Mouse (Mus musculus) heart, embryonic 13.5 days (tissue): Measurements from ENCODE around the gene 1700001O22Rik. TPM values are rescaled to one million over a fixed set of nuclear protein-coding genes. Genes with fewer than 3 reads are reported as not detected.
A peak's percentile ranks its signal among the peaks of the same experiment; 100 is the strongest.

Source experiments
- ATAC-seq: fragments of 200-750 bp; cut with Nextera tagmentation; 2 replicates; pipeline ENCODE4 v1.8.0; 2017; ENCODE audit warnings: moderate TSS enrichment; ENCODE audit not compliant: insufficient number of reproducible peaks, low FRiP score, low TSS enrichment; ENCODE audit errors: extremely low read depth
- H3K27ac ChIP-seq: fragments of 300-500 bp; sonication (generic); replicated peaks from 2 replicates; pipeline ENCODE4 v1.5.1; 2015; ENCODE audit warnings: moderate library complexity, mild to moderate bottlenecking, inconsistent platforms
- H3K27me3 ChIP-seq: fragments of 300-500 bp; sonication (generic); replicated peaks from 2 replicates; pipeline ENCODE4 v1.6.1; 2015; ENCODE audit warnings: mild to moderate bottlenecking, inconsistent platforms
- H3K36me3 ChIP-seq: fragments of 300-500 bp; sonication (generic); 2 replicates; pipeline ENCODE4 v1.6.1; 2015; ENCODE audit warnings: mild to moderate bottlenecking, inconsistent platforms
- H3K4me1 ChIP-seq: fragments of 300-500 bp; sonication (generic); 2 replicates; pipeline ENCODE4 v1.6.1; 2015; ENCODE audit warnings: inconsistent platforms
- H3K4me2 ChIP-seq: fragments of 300-500 bp; sonication (generic); 2 replicates; pipeline ENCODE4 v1.6.1; 2015; ENCODE audit warnings: inconsistent platforms, mild to moderate bottlenecking, moderate library complexity
- H3K4me3 ChIP-seq: fragments of 300-500 bp; sonication (generic); 2 replicates; pipeline ENCODE4 v1.5.1; 2015; ENCODE audit warnings: moderate library complexity, mild to moderate bottlenecking, inconsistent platforms
- H3K9ac ChIP-seq: fragments of 300-500 bp; sonication (generic); 2 replicates; pipeline ENCODE4 v1.6.1; 2015; ENCODE audit warnings: inconsistent platforms, mild to moderate bottlenecking, moderate library complexity
- H3K9me3 ChIP-seq: fragments of 300-500 bp; sonication (generic); 2 replicates; pipeline ENCODE4 v1.6.1; 2016; ENCODE audit warnings: inconsistent platforms
- WGBS: fragments of 180-500 bp; shearing (Covaris S2); methylation state at CpG from one replicate; pipeline ENCODE4 v1.1.7; 2015; ENCODE audit warnings: mixed read lengths; 5-methylcytosine and 5-hydroxymethylcytosine counted together
- polyA plus RNA-seq: library from polyadenylated mRNA; unstranded; fragments of >200 nt; fragmentation: Nextera tagmentation; extraction: Ambion mirVana; gene quantifications from 2 replicates; pipeline ENCODE4 v1.2.1, GENCODE M21; 2015

1700001O22Rik gene
- polyA plus RNA-seq, 1 experiment from 2014 or later = 1.7 TPM

- H3K4me2 ChIP-seq = no peak overlapping the region
- ATAC-seq = no peak
- no peaks in the 10 kb centered on the region for H3K36me3 ChIP-seq
- H3K9ac ChIP-seq = 0 out of 2 replicates have a peak overlapping the region, but pooled peaks have one; percentile 19
- H3K4me3 ChIP-seq = no peak overlapping the region
- H3K27ac ChIP-seq = peak overlapping the region; percentile 75
- no peaks in the 10 kb centered on the region for H3K27me3 ChIP-seq
- 59% methylated on average over 5 of the region's 5 CpGs for WGBS
- no peaks in the 10 kb centered on the region for H3K9me3 ChIP-seq
- peaks cover 44% of the 10 kb centered on the region for H3K4me1 ChIP-seq
These were observed 30.2 kb upstream of the 1700001O22Rik start for GRCm38 (mm10) chr2:30833644-30834043.

- Histone ChIP-seq H3K36me3 (peaks cover 14% of the 10 kb centered on the region), H3K27me3 (no peaks in the 10 kb centered on the region), H3K4me2 (no peak within 1 kb of the TSS), H3K4me1 (peaks cover 41% of the 10 kb centered on the region), H3K9ac (no peak within 1 kb of the TSS), H3K27ac (no peak within 1 kb of the TSS), H3K9me3 (no peaks in the 10 kb centered on the region), H3K4me3 (no peak within 1 kb of the TSS)
- no peak for ATAC-seq
- WGBS = 37% methylated on average over 4 of the region's 4 CpGs
These were observed 26.9 kb upstream of the 1700001O22Rik start, which contains the start of gene Asb6 for GRCm38 (mm10) chr2:30830283-30830795. TSS of gene Asb6 (minus strand) at chr2:30830333.

GRCm38 (mm10) chr2:30829315-30829714, 25.9 kb upstream of the 1700001O22Rik start:
- H3K4me3 ChIP-seq = no peak overlapping the region
- peaks cover 32% of the 10 kb centered on the region for H3K4me1 ChIP-seq
- no peaks in the 10 kb centered on the region for H3K27me3 ChIP-seq
- no peaks in the 10 kb centered on the region for H3K9me3 ChIP-seq
- H3K27ac ChIP-seq = no peak overlapping the region
- H3K4me2 ChIP-seq = no peak overlapping the region
- 38% methylated on average over 5 of the region's 5 CpGs for WGBS
- no peak overlapping the region for H3K9ac ChIP-seq
- peaks cover 24% of the 10 kb centered on the region for H3K36me3 ChIP-seq
- no peak for ATAC-seq

GRCm38 (mm10) chr2:30827749-30828475, 24.5 kb upstream of the 1700001O22Rik start:
- no peaks in the 10 kb centered on the region for H3K9me3 ChIP-seq
- H3K9ac ChIP-seq = peak overlapping the region; percentile 87
- H3K27ac ChIP-seq = peak overlapping the region; percentile 53
- peak; percentile 66 for ATAC-seq
- H3K4me2 ChIP-seq = peak overlapping the region; percentile 80
- WGBS = under 1% methylated on average over 63 of the region's 63 CpGs
- H3K4me3 ChIP-seq = peak overlapping the region; percentile 69
- H3K4me1 ChIP-seq = peaks cover 31% of the 10 kb centered on the region
- H3K36me3 ChIP-seq = peaks cover 38% of the 10 kb centered on the region
- no peaks in the 10 kb centered on the region for H3K27me3 ChIP-seq

- ATAC-seq = 0 out of 2 replicates have a peak, but pooled peaks have one; percentile 23
- Histone ChIP-seq H3K9ac (peak overlapping the region; percentile 87), H3K4me3 (peak overlapping the region; percentile 69), H3K4me2 (peak overlapping the region; percentile 80), H3K27me3 (no peaks in the 10 kb centered on the region), H3K4me1 (peaks cover 31% of the 10 kb centered on the region), H3K27ac (peak overlapping the region; percentile 53), H3K9me3 (no peaks in the 10 kb centered on the region), H3K36me3 (peaks cover 46% of the 10 kb centered on the region)
- WGBS = 29% methylated on average over 26 of the region's 26 CpGs
These were observed 23.6 kb upstream of the 1700001O22Rik start for GRCm38 (mm10) chr2:30826825-30827748.

GRCm38 (mm10) chr2:30823385-30824153, 20.1 kb upstream of the 1700001O22Rik start:
- Histone ChIP-seq H3K27ac (peak overlapping the region; percentile 15; the same call in 1 of the 2 replicates), H3K4me3 (no peak overlapping the region), H3K27me3 (no peaks in the 10 kb centered on the region), H3K4me1 (peaks cover 44% of the 10 kb centered on the region), H3K9ac (peak overlapping the region; percentile 19; the same call in 1 of the 2 replicates), H3K36me3 (peaks cover 80% of the 10 kb centered on the region), H3K9me3 (no peaks in the 10 kb centered on the region; the same call in 1 of the 2 replicates), H3K4me2 (no peak overlapping the region)
- WGBS = 62% methylated on average over 13 of the region's 13 CpGs
- ATAC-seq = no peak

- Histone ChIP-seq H3K36me3 (peaks cover 89% of the 10 kb centered on the region), H3K9ac (no peak overlapping the region), H3K9me3 (no peaks in the 10 kb centered on the region; the same call in 1 of the 2 replicates), H3K27me3 (no peaks in the 10 kb centered on the region), H3K4me2 (no peak overlapping the region), H3K27ac (no peak overlapping the region; the same call in 1 of the 2 replicates), H3K4me1 (peaks cover 40% of the 10 kb centered on the region), H3K4me3 (no peak overlapping the region)
- 93% methylated on average over 8 of the region's 8 CpGs for WGBS
- no peak for ATAC-seq
These were observed 19.0 kb upstream of the 1700001O22Rik start for GRCm38 (mm10) chr2:30822460-30822859.

GRCm38 (mm10) chr2:30821073-30821472, 17.6 kb upstream of the 1700001O22Rik start:
- Histone ChIP-seq H3K27me3 (no peaks in the 10 kb centered on the region), H3K9me3 (no peaks in the 10 kb centered on the region; the same call in 1 of the 2 replicates), H3K4me2 (no peak overlapping the region), H3K27ac (no peak overlapping the region), H3K4me3 (no peak overlapping the region), H3K36me3 (peaks cover 93% of the 10 kb centered on the region), H3K4me1 (peaks cover 30% of the 10 kb centered on the region), H3K9ac (no peak overlapping the region)
- 93% methylated on average over 3 of the region's 3 CpGs for WGBS
- no peak for ATAC-seq

- H3K9ac ChIP-seq = no peak overlapping the region
- no peaks in the 10 kb centered on the region; the same call in 1 of the 2 replicates for H3K9me3 ChIP-seq
- peaks cover 93% of the 10 kb centered on the region for H3K36me3 ChIP-seq
- no peak for ATAC-seq
- 0 out of 2 replicates have a peak overlapping the region, but pooled peaks have one; percentile 32 for H3K27ac ChIP-seq
- peaks cover 30% of the 10 kb centered on the region for H3K4me1 ChIP-seq
- no peak overlapping the region for H3K4me2 ChIP-seq
- no peaks in the 10 kb centered on the region for H3K27me3 ChIP-seq
- 88% methylated on average over 5 of the region's 5 CpGs for WGBS
- H3K4me3 ChIP-seq = no peak overlapping the region
These were observed 16.4 kb upstream of the 1700001O22Rik start for GRCm38 (mm10) chr2:30819873-30820272.

GRCm38 (mm10) chr2:30816383-30816782, 12.9 kb upstream of the 1700001O22Rik start:
- ATAC-seq = no peak
- H3K4me1 ChIP-seq = peaks cover 19% of the 10 kb centered on the region
- no peaks in the 10 kb centered on the region for H3K27me3 ChIP-seq
- no peak overlapping the region for H3K4me2 ChIP-seq
- H3K27ac ChIP-seq = no peak overlapping the region
- no peak overlapping the region for H3K9ac ChIP-seq
- 96% methylated on average over 1 of the region's 1 CpGs for WGBS
- H3K4me3 ChIP-seq = no peak overlapping the region
- H3K9me3 ChIP-seq = no peaks in the 10 kb centered on the region; the same call in 1 of the 2 replicates
- H3K36me3 ChIP-seq = peaks cover 93% of the 10 kb centered on the region
